Mouse (Mus musculus): Measurements from ENCODE around the gene Btbd9. TPM values are rescaled to one million over a fixed set of nuclear protein-coding genes. Genes with fewer than 3 reads are reported as not detected.

Btbd9 gene
- polyA plus RNA-seq, 1 experiment from 2014 or later: 63.4 TPM

GRCm38 (mm10) chr17:30378221-30379010 lies 197.9 kb downstream of the Btbd9 start:
- peak overlapping the region; percentile 66 for H3K27ac ChIP-seq (ENCODE audit: low read depth, low read length)
- H3K4me2 ChIP-seq (ENCODE audit: low read depth, low read length, severe bottlenecking): no peak overlapping the region
- H3K9me3 ChIP-seq (ENCODE audit: control insufficient read depth, low read length): no peaks in the 10 kb centered on the region
- DNase-seq (ENCODE audit: low spot score) (peak; percentile 62), ATAC-seq (replicated peaks; ENCODE audit: low FRiP score) (peak; percentile 78)
- H3K27me3 ChIP-seq (ENCODE audit: control insufficient read depth, insufficient read depth, low read length): no peaks in the 10 kb centered on the region; the same call in 1 of the 2 replicates
- 5% methylated on average over 5 of the region's 5 CpGs for WGBS
- H3K4me3 ChIP-seq (ENCODE audit: low read depth, low read length): no peak overlapping the region
- H3K4me1 ChIP-seq (replicated peaks; ENCODE audit: control insufficient read depth, insufficient read depth, low read length): peaks cover 9% of the 10 kb centered on the region
- H3K36me3 ChIP-seq (ENCODE audit: control insufficient read depth, insufficient read depth, low read length): no peaks in the 10 kb centered on the region
- H3K9ac ChIP-seq (ENCODE audit: low read length): no peak overlapping the region

GRCm38 (mm10) chr17:30377754-30378153 lies 198.5 kb downstream of the Btbd9 start:
- 0% methylated on average over 1 of the region's 1 CpGs for WGBS
- Histone ChIP-seq H3K4me3 (ENCODE audit: low read depth, low read length) (no peak overlapping the region), H3K4me1 (replicated peaks; ENCODE audit: control insufficient read depth, insufficient read depth, low read length) (peaks cover 9% of the 10 kb centered on the region), H3K9me3 (ENCODE audit: control insufficient read depth, low read length) (no peaks in the 10 kb centered on the region), H3K4me2 (ENCODE audit: low read depth, low read length, severe bottlenecking) (no peak overlapping the region), H3K27me3 (ENCODE audit: control insufficient read depth, insufficient read depth, low read length) (no peaks in the 10 kb centered on the region; the same call in 1 of the 2 replicates), H3K9ac (ENCODE audit: low read length) (no peak overlapping the region), H3K36me3 (ENCODE audit: control insufficient read depth, insufficient read depth, low read length) (no peaks in the 10 kb centered on the region), H3K27ac (ENCODE audit: low read depth, low read length) (peak overlapping the region; percentile 66; the same call in 1 of the 2 replicates)
- no peak for DNase-seq (ENCODE audit: low spot score)
- peak; percentile 64 for ATAC-seq (replicated peaks; ENCODE audit: low FRiP score)

GRCm38 (mm10) chr17:30375107-30375506 lies 201.2 kb downstream of the Btbd9 start:
- H3K27ac ChIP-seq (ENCODE audit: low read depth, low read length): no peak overlapping the region
- ATAC-seq (replicated peaks; ENCODE audit: low FRiP score): no peak

GRCm38 (mm10) chr17:30368559-30368958 lies 207.7 kb downstream of the Btbd9 start:
- H3K36me3 ChIP-seq (ENCODE audit: control insufficient read depth, insufficient read depth, low read length): no peaks in the 10 kb centered on the region
- H3K9ac ChIP-seq (ENCODE audit: low read length): peak overlapping the region; percentile 4; the same call in 1 of the 2 replicates
- DNase-seq (ENCODE audit: low spot score): no peak
- H3K4me3 ChIP-seq (ENCODE audit: low read depth, low read length): no peak overlapping the region
- H3K4me1 ChIP-seq (replicated peaks; ENCODE audit: control insufficient read depth, insufficient read depth, low read length): peaks cover 6% of the 10 kb centered on the region
- H3K27me3 ChIP-seq (ENCODE audit: control insufficient read depth, insufficient read depth, low read length): no peaks in the 10 kb centered on the region
- H3K4me2 ChIP-seq (ENCODE audit: low read depth, low read length, severe bottlenecking): no peak overlapping the region
- no peak overlapping the region for H3K27ac ChIP-seq (ENCODE audit: low read depth, low read length)
- H3K9me3 ChIP-seq (ENCODE audit: control insufficient read depth, low read length): no peaks in the 10 kb centered on the region
- WGBS: 23% methylated on average over 2 of the region's 2 CpGs
- ATAC-seq (replicated peaks; ENCODE audit: low FRiP score): no peak

More at GRCm38 (mm10) chr17:30375107-30375506, 201.2 kb downstream of the Btbd9 start:
- no peaks in the 10 kb centered on the region for H3K36me3 ChIP-seq (ENCODE audit: control insufficient read depth, insufficient read depth, low read length)
- no peak overlapping the region for H3K9ac ChIP-seq (ENCODE audit: low read length)
- no peaks in the 10 kb centered on the region for H3K9me3 ChIP-seq (ENCODE audit: control insufficient read depth, low read length)
- no peak overlapping the region for H3K4me3 ChIP-seq (ENCODE audit: low read depth, low read length)
- no peak overlapping the region for H3K4me2 ChIP-seq (ENCODE audit: low read depth, low read length, severe bottlenecking)
- DNase-seq (ENCODE audit: low spot score): no peak
- H3K4me1 ChIP-seq (replicated peaks; ENCODE audit: control insufficient read depth, insufficient read depth, low read length): peaks cover 9% of the 10 kb centered on the region
- 89% methylated on average over 1 of the region's 1 CpGs for WGBS
- H3K27me3 ChIP-seq (ENCODE audit: control insufficient read depth, insufficient read depth, low read length): no peaks in the 10 kb centered on the region; the same call in 1 of the 2 replicates

DNA sequence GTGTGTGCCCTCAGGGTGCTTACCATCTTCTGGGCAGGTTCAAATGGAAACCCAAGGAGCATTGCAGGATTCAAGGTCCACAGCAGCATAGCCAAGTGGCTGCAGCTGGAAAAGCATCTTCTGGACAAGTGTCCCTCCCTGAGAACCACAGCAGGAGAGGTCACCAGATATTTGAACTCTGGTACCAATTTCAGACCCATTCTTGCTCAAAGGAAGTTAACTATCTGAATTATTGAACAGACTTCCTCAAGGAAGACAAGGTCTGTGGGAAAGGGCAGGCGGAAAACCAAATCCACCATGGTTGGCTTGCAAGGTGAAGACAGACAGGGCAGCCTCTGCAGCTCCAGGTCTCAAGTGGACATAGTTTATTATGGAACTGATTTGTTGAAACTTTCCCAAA lies 211.6 kb downstream of the Btbd9 start:
- H3K27ac ChIP-seq (ENCODE audit: low read depth, low read length): no peak overlapping the region
- H3K4me1 ChIP-seq (replicated peaks; ENCODE audit: control insufficient read depth, insufficient read depth, low read length): peaks cover 6% of the 10 kb centered on the region
- no peaks in the 10 kb centered on the region for H3K9me3 ChIP-seq (ENCODE audit: control insufficient read depth, low read length)
- 86% methylated on average over 1 of the region's 1 CpGs for WGBS
- H3K9ac ChIP-seq (ENCODE audit: low read length): no peak overlapping the region
- no peak overlapping the region for H3K4me3 ChIP-seq (ENCODE audit: low read depth, low read length)
- no peak overlapping the region for H3K4me2 ChIP-seq (ENCODE audit: low read depth, low read length, severe bottlenecking)
- H3K27me3 ChIP-seq (ENCODE audit: control insufficient read depth, insufficient read depth, low read length): no peaks in the 10 kb centered on the region
- no peaks in the 10 kb centered on the region for H3K36me3 ChIP-seq (ENCODE audit: control insufficient read depth, insufficient read depth, low read length)
- ATAC-seq (replicated peaks; ENCODE audit: low FRiP score) (no peak), DNase-seq (ENCODE audit: low spot score) (no peak)

- 83% methylated on average over 5 of the region's 5 CpGs for WGBS
- DNase-seq (ENCODE audit: low spot score): no peak
- ATAC-seq (replicated peaks; ENCODE audit: low FRiP score): no peak
- H3K9ac ChIP-seq (ENCODE audit: low read length): no peak overlapping the region
- no peaks in the 10 kb centered on the region for H3K9me3 ChIP-seq (ENCODE audit: control insufficient read depth, low read length)
- no peak overlapping the region for H3K4me2 ChIP-seq (ENCODE audit: low read depth, low read length, severe bottlenecking)
- H3K36me3 ChIP-seq (ENCODE audit: control insufficient read depth, insufficient read depth, low read length): no peaks in the 10 kb centered on the region
- peaks cover under 1% of the 10 kb centered on the region for H3K4me1 ChIP-seq (replicated peaks; ENCODE audit: control insufficient read depth, insufficient read depth, low read length)
- no peak overlapping the region for H3K27ac ChIP-seq (ENCODE audit: low read depth, low read length)
- no peaks in the 10 kb centered on the region for H3K27me3 ChIP-seq (ENCODE audit: control insufficient read depth, insufficient read depth, low read length)
- no peak overlapping the region for H3K4me3 ChIP-seq (ENCODE audit: low read depth, low read length)
Measured at GRCm38 (mm10) chr17:30363365-30363764, 212.9 kb downstream of the Btbd9 start.

DNA sequence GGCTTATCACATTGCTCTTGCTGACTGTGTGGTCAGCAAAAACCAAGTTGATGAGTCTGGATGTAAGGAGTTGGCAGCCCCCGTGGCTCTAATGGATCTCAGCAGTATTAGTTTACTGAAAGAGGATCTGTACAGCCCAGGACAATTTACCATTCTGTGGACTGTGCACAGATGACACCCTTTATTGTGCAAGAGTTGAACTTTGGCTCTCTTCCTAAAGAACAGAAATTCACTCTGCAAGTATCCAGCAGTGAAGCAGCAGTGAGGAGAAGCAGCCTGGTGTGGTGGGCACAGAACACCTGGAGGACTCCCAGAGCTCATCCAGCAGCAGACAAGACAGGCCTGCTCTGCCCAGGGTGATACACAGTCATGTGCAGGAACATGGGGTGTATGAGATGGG lies 215.6 kb downstream of the Btbd9 start:
- Histone ChIP-seq H3K9me3 (ENCODE audit: control insufficient read depth, low read length) (no peaks in the 10 kb centered on the region), H3K4me3 (ENCODE audit: low read depth, low read length) (no peak overlapping the region), H3K4me1 (replicated peaks; ENCODE audit: control insufficient read depth, insufficient read depth, low read length) (no peaks in the 10 kb centered on the region), H3K36me3 (ENCODE audit: control insufficient read depth, insufficient read depth, low read length) (no peaks in the 10 kb centered on the region), H3K9ac (ENCODE audit: low read length) (no peak overlapping the region), H3K27me3 (ENCODE audit: control insufficient read depth, insufficient read depth, low read length) (no peaks in the 10 kb centered on the region), H3K4me2 (ENCODE audit: low read depth, low read length, severe bottlenecking) (no peak overlapping the region), H3K27ac (ENCODE audit: low read depth, low read length) (no peak overlapping the region)
- no peak for DNase-seq (ENCODE audit: low spot score)
- no peak for ATAC-seq (replicated peaks; ENCODE audit: low FRiP score)
- 60% methylated on average over 1 of the region's 1 CpGs for WGBS

DNA sequence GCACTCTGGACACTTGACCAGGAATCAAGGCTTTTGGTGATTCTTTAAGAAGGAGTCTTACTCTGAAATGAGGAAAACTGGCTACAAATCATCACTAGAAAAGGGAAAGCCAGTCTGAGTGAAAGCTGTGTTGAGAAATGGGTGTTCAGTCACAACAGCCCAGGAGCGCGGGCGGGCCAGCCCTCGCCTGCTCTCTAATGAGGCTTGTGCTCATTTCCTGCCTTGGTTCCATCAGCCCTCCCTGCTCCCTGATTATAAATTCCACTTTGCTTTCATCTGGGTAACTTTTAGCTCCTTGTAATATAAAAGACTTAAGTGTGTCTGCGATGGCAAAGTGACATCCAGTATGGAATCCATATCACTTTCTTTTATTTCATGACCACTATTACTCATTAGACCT lies 216.9 kb downstream of the Btbd9 start:
- DNase-seq (ENCODE audit: low spot score) (no peak), ATAC-seq (replicated peaks; ENCODE audit: low FRiP score) (no peak)
- Histone ChIP-seq H3K4me2 (ENCODE audit: low read depth, low read length, severe bottlenecking) (no peak overlapping the region), H3K27me3 (ENCODE audit: control insufficient read depth, insufficient read depth, low read length) (no peaks in the 10 kb centered on the region), H3K9me3 (ENCODE audit: control insufficient read depth, low read length) (no peaks in the 10 kb centered on the region), H3K36me3 (ENCODE audit: control insufficient read depth, insufficient read depth, low read length) (no peaks in the 10 kb centered on the region), H3K27ac (ENCODE audit: low read depth, low read length) (no peak overlapping the region), H3K9ac (ENCODE audit: low read length) (no peak overlapping the region), H3K4me1 (replicated peaks; ENCODE audit: control insufficient read depth, insufficient read depth, low read length) (no peaks in the 10 kb centered on the region), H3K4me3 (ENCODE audit: low read depth, low read length) (no peak overlapping the region)
- 71% methylated on average over 5 of the region's 5 CpGs for WGBS

- Histone ChIP-seq H3K4me3 (ENCODE audit: low read depth, low read length) (no peak overlapping the region), H3K27ac (ENCODE audit: low read depth, low read length) (no peak overlapping the region), H3K9me3 (ENCODE audit: control insufficient read depth, low read length) (no peaks in the 10 kb centered on the region), H3K4me2 (ENCODE audit: low read depth, low read length, severe bottlenecking) (no peak overlapping the region), H3K27me3 (ENCODE audit: control insufficient read depth, insufficient read depth, low read length) (no peaks in the 10 kb centered on the region), H3K9ac (ENCODE audit: low read length) (no peak overlapping the region), H3K36me3 (ENCODE audit: control insufficient read depth, insufficient read depth, low read length) (no peaks in the 10 kb centered on the region), H3K4me1 (replicated peaks; ENCODE audit: control insufficient read depth, insufficient read depth, low read length) (no peaks in the 10 kb centered on the region)
- no peak for ATAC-seq (replicated peaks; ENCODE audit: low FRiP score)
- no peak for DNase-seq (ENCODE audit: low spot score)
- 82% methylated on average over 1 of the region's 1 CpGs for WGBS
Measured at GRCm38 (mm10) chr17:30355431-30355830, 220.9 kb downstream of the Btbd9 start.

All from forebrain, embryonic 11.5 days (tissue).